Comparison of ENCODE assay signal across 14 mouse cellular contexts in the genomic region with DNA sequence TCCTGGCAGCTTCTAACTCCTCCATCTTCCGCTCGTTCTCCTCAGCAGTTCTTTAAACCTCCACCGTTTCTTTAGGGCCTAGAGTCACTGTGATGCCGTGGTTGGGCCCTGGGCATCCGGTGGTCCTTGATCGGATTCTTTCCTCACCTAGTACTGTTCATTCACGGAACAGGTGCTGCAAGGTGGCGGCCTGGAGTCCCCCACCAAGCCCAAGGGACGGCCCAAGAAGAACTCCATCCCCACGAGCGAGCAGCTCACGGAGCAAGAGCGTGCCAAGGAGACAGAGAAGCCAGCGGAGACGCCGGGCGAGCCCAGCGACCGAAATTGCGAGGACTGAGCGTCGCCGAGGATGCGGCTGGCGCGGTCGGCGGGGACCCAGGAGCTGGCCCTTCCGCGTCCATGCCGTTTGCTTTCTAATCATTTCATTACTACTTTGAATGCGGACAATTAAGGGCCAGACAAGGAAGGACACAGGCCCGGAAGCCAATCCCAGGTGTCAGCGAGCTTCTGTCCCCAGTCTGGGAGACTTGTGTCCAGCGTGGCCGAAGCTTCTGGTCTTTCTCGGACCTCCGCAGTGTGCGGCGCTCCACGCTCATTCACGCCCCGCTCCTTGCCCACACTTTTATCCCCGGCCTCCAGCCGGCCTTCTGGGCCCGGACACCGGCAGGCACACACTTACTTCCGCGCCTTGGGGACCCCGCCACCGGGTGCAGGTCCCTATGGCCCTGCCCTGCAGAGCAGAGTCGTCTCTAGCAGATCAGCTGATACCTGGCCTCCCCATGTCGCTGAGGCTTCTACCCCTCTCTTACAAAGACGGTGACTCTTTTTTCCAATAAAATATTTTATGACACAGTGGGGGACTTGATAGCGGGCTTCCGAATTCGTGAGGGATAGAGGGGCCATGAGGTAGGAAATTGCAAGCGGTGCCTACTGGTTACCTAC. TPM values are rescaled to one million over a fixed set of nuclear protein-coding genes. Genes with fewer than 3 reads are reported as not detected.
DNase-seq lines count a peak whose midpoint lies in the region; ATAC-seq and TF ChIP-seq lines count a peak whose summit lies in the region.
"Had no signal": no experiment of that assay in that cellular context is flagged by ENCODE, and none has a peak within 500 bp of the region (broad histone marks: within the 10 kb centered on the region; RNA-seq: fewer than 3 reads in every experiment).

No protein-coding gene starts in this region.

- H3K4me2 ChIP-seq in hindbrain, embryonic 11.5 days (replicated peaks; ENCODE audit: low read depth, low read length) = no peak overlapping the region
- H3K4me2 ChIP-seq in intestine, embryonic 15.5 days (replicated peaks) = no peak overlapping the region
- H3K4me2 ChIP-seq: lung, embryonic 14.5 days had no signal

- H3K9me3 ChIP-seq in hindbrain, embryonic 10.5 days = no peaks in the 10 kb centered on the region
- H3K9me3 ChIP-seq in hindbrain, embryonic 11.5 days (ENCODE audit: control insufficient read depth, low read length) = no peaks in the 10 kb centered on the region
- peaks cover 6% of the 10 kb centered on the region for H3K9me3 ChIP-seq in E14TG2a.4 (ENCODE audit: low read length)
- no peaks in the 10 kb centered on the region for H3K9me3 ChIP-seq in intestine, embryonic 15.5 days

- H3K27me3 ChIP-seq in hindbrain, embryonic 10.5 days (ENCODE audit: insufficient read depth, poor library complexity, severe bottlenecking) = peaks cover 100% of the 10 kb centered on the region
- H3K27me3 ChIP-seq in hindbrain, embryonic 11.5 days (ENCODE audit: control insufficient read depth, insufficient read depth, low read length) = peaks cover 90% of the 10 kb centered on the region
- peaks cover 96% of the 10 kb centered on the region for H3K27me3 ChIP-seq in E14TG2a.4 (ENCODE audit: insufficient read depth, low read length)
- peaks cover 95% of the 10 kb centered on the region for H3K27me3 ChIP-seq in intestine, embryonic 15.5 days (replicated peaks)

- H3K4me1 ChIP-seq in hindbrain, embryonic 10.5 days (replicated peaks) = peaks cover 46% of the 10 kb centered on the region
- H3K4me1 ChIP-seq in hindbrain, embryonic 11.5 days (replicated peaks; ENCODE audit: control insufficient read depth, insufficient read depth, low read length) = peaks cover 9% of the 10 kb centered on the region
- peaks cover 51% of the 10 kb centered on the region for H3K4me1 ChIP-seq in E14TG2a.4 (replicated peaks; ENCODE audit: low read depth, low read length)
- H3K4me1 ChIP-seq in brown adipose tissue, adult 24 weeks (ENCODE audit: control insufficient read depth, insufficient read depth, insufficient read length, low read length) = peaks cover 6% of the 10 kb centered on the region; the same call in 1 of the 2 replicates
- peaks cover 29% of the 10 kb centered on the region for H3K4me1 ChIP-seq in intestine, embryonic 15.5 days (replicated peaks)

- no peak overlapping the region for H3K9ac ChIP-seq in hindbrain, embryonic 11.5 days (ENCODE audit: low read depth, low read length)
- no peak overlapping the region for H3K9ac ChIP-seq in intestine, embryonic 15.5 days
- H3K9ac ChIP-seq: lung, embryonic 14.5 days had no signal

- no peak for ATAC-seq in hindbrain, embryonic 11.5 days (ENCODE audit: low FRiP score)
- ATAC-seq in intestine, embryonic 15.5 days = no peak
- ATAC-seq: inflammation-experienced regulatory T-cells, adult 6 months had no signal

- H3K4me3 ChIP-seq in hindbrain, embryonic 10.5 days = peak overlapping the region; percentile 1; the same call in 1 of the 2 replicates
- no peak overlapping the region for H3K4me3 ChIP-seq in hindbrain, embryonic 11.5 days (ENCODE audit: low read depth, low read length)
- H3K4me3 ChIP-seq in E14TG2a.4 (replicated peaks; ENCODE audit: low read length) = peak overlapping the region; percentile 32
- 0 out of 2 replicates have a peak overlapping the region, but pooled peaks have one; percentile 4 for H3K4me3 ChIP-seq in brown adipose tissue, adult 24 weeks (ENCODE audit: insufficient read depth, low read depth, low read length)
- peak overlapping the region; percentile 6; the same call in 1 of the 2 replicates for H3K4me3 ChIP-seq in intestine, embryonic 15.5 days (replicated peaks)
- H3K4me3 ChIP-seq: left cerebral cortex, adult 2 months had no signal

- no peak for TF ChIP-seq CTCF in E14TG2a.4 (conservative IDR thresholded peaks at IDR 0.05; ENCODE audit: low read length)

- no peaks in the 10 kb centered on the region for H3K36me3 ChIP-seq in hindbrain, embryonic 10.5 days
- H3K36me3 ChIP-seq in hindbrain, embryonic 11.5 days (ENCODE audit: control insufficient read depth, insufficient read depth, low read length) = no peaks in the 10 kb centered on the region
- H3K36me3 ChIP-seq in E14TG2a.4 (ENCODE audit: insufficient read depth, low read length) = no peaks in the 10 kb centered on the region
- no peaks in the 10 kb centered on the region for H3K36me3 ChIP-seq in intestine, embryonic 15.5 days

- WGBS in hindbrain, embryonic 10.5 days = 1% methylated on average over 58 of the region's 58 CpGs
- WGBS in hindbrain, embryonic 11.5 days = 1% methylated on average over 58 of the region's 58 CpGs
- 3% methylated on average over 58 of the region's 58 CpGs for WGBS in intestine, embryonic 15.5 days

- no peak overlapping the region for H3K27ac ChIP-seq in hindbrain, embryonic 10.5 days
- H3K27ac ChIP-seq in hindbrain, embryonic 11.5 days (ENCODE audit: low read depth, low read length) = no peak overlapping the region
- H3K27ac ChIP-seq in brown adipose tissue, adult 24 weeks (replicated peaks; ENCODE audit: low read depth, low read length) = no peak overlapping the region
- H3K27ac ChIP-seq in intestine, embryonic 15.5 days = no peak overlapping the region
- H3K27ac ChIP-seq: left cerebral cortex, adult 2 months had no signal

- DNase-seq in hindbrain, embryonic 10.5 days (ENCODE audit: low spot score) = peak; percentile 58
- DNase-seq in hindbrain, embryonic 11.5 days (ENCODE audit: low spot score) = no peak
- no peak for DNase-seq in ovary, adult 18-20 months (ENCODE audit: low spot score)
- no peak for DNase-seq in testis, postnatal 10 days (ENCODE audit: low spot score)
- DNase-seq in thymus, postnatal 10 days (ENCODE audit: low spot score in 2 of 2) = no peak
- DNase-seq: adrenal gland, adult 8-10 months; cerebellum, postnatal 36 days; lung, embryonic 14.5 days; right cerebral cortex, postnatal 25 days had no signal

RNA-seq across cellular contexts. Expression of gene Barx1, which starts 3.1 kb away (rescaled TPM):
- 2.9 TPM in 2 replicates for polyA plus RNA-seq in hindbrain, embryonic 10.5 days (2016; fragmentation: Nextera tagmentation; extraction: Ambion mirVana)
- polyA plus RNA-seq in hindbrain, embryonic 11.5 days (2014; fragmentation: Nextera tagmentation; extraction: Ambion mirVana) = 0.83 and 1.3 TPM in 2 replicates
- not detected in 2 replicates for polyA plus RNA-seq in brown adipose tissue, adult 24 weeks (2012; ENCODE audit: insufficient read depth, insufficient read length, missing spikeins)
- polyA plus RNA-seq in intestine, embryonic 15.5 days (2015; fragmentation: Nextera tagmentation; extraction: Ambion mirVana) = 1.3 and 1.4 TPM in 2 replicates
- polyA plus RNA-seq: inflammation-experienced regulatory T-cells, adult 6 months had no signal

RNA-seq across cellular contexts. Expression of gene Ptpdc1, which starts 40.5 kb away (rescaled TPM):
- 7.6 and 9.6 TPM in 2 replicates for polyA plus RNA-seq in hindbrain, embryonic 10.5 days (2016; fragmentation: Nextera tagmentation; extraction: Ambion mirVana)
- polyA plus RNA-seq in hindbrain, embryonic 11.5 days (2014; fragmentation: Nextera tagmentation; extraction: Ambion mirVana) = 12.2 and 12.5 TPM in 2 replicates
- 2.4 and 3.1 TPM in 2 replicates for polyA plus RNA-seq in brown adipose tissue, adult 24 weeks (2012; ENCODE audit: insufficient read depth, insufficient read length, missing spikeins)
- 5.5 and 6.9 TPM in 2 replicates for polyA plus RNA-seq in intestine, embryonic 15.5 days (2015; fragmentation: Nextera tagmentation; extraction: Ambion mirVana)
